Mouse (Mus musculus) ES-E14 (cell line): ENCODE data around the gene Gcm2.

ENCODE experiments used
- CHD2 ChIP-seq: IDR thresholded peaks from 2 replicates; pipeline ENCODE4 v1.6.1; 2014; ENCODE audit warnings: mild to moderate bottlenecking, low read depth, low read length, inconsistent platforms
- MAFK ChIP-seq: IDR thresholded peaks from 2 replicates; pipeline ENCODE4 v1.6.1; 2014; ENCODE audit warnings: mild to moderate bottlenecking, low read depth, low read length, inconsistent platforms; ENCODE audit not compliant: insufficient read depth
- ZC3H11A ChIP-seq: IDR thresholded peaks from 2 replicates; pipeline ENCODE4 v1.6.1; 2012; ENCODE audit warnings: low read depth, mild to moderate bottlenecking, inconsistent platforms, low read length, borderline replicate concordance

- no peak for TF ChIP-seq CHD2
- TF ChIP-seq MAFK: no peak
- no peak for TF ChIP-seq ZC3H11A
Measured at GRCm38 (mm10) chr13:41105541-41105940, 5.3 kb downstream of the Gcm2 start.
